Mouse (Mus musculus) erythroblast, embryonic 14.5 days (primary cell): ENCODE measurements around the gene Nubp2.

ENCODE experiments used
- GATA1 ChIP-seq: IDR thresholded peaks from 2 replicates; pipeline ENCODE4 v1.6.1; 2012; ENCODE audit warnings: low read length, inconsistent platforms, mixed read lengths
- TAL1 ChIP-seq: IDR thresholded peaks from 3 replicates; pipeline ENCODE4 v1.6.1; 2012; ENCODE audit warnings: low read length, inconsistent platforms, mixed read lengths

DNA sequence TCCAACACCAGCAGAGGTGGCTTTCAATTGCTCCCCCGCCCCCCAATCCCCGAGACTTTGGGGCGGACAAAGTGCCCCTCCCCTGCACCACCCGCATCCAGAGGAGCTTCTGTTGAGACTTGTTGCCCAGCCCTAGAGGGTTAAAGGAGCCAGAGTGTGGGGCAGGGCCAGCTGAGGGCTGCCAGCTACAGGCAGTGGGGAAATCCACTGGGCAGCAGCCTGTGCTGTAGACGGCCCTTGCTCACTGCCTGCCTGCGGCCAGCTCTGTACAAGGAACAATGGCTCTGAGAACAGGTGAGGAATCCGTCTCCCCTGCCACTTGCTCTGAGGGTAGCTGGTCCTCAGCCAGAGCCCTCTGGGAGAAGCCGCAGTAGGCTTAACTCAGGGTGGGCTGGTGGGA, 7.6 kb downstream of the Nubp2 start:
- TF ChIP-seq GATA1 (no peak), TAL1 (no peak)
